Mouse (Mus musculus) heart, postnatal 0 days (tissue): Measurements from ENCODE around the gene Fam118b.

Source experiments
- CTCF ChIP-seq: IDR thresholded peaks from 2 replicates; pipeline ENCODE4 v1.5.1; 2016; ENCODE audit warnings: antibody characterized with exemption, control low read depth, low read depth
- EP300 ChIP-seq: IDR thresholded peaks from 2 replicates; pipeline ENCODE4 v1.6.1; 2016; ENCODE audit warnings: antibody characterized with exemption, low read depth

- TF ChIP-seq CTCF (no peak), EP300 (no peak)
Observed at GRCm38 (mm10) chr9:35267976-35268715, 541 bp upstream of the Fam118b start.
